Mouse (Mus musculus): ENCODE measurements at regions not wholly inside any gene's neighbourhood (a gene's known extent, or its start where the extent isn't known, plus 50 kb on each side); places are given as distances from the start of the nearest gene placed in this dataset.

GRCm38 (mm10) chr9:59232682-59233081, 58.7 kb upstream of the Adpgk start:
- peak; percentile 52 to 58 for DNase-seq (ENCODE audit: extremely low spot score in 1 of 2, low spot score in 1 of 2)

- peak in 1 of 2 experiments; percentile 15 for DNase-seq (ENCODE audit: extremely low spot score in 1 of 2, low spot score in 1 of 2)
Observed at GRCm38 (mm10) chr9:59231947-59232346, 59.4 kb upstream of the Adpgk start.

- no peak for DNase-seq (ENCODE audit: extremely low spot score in 1 of 2, low spot score in 1 of 2)
Observed at GRCm38 (mm10) chr9:59231186-59231585, 60.2 kb upstream of the Adpgk start.

- DNase-seq (ENCODE audit: extremely low spot score in 1 of 2, low spot score in 1 of 2): peak in 1 of 2 experiments; percentile 26
Observed at GRCm38 (mm10) chr9:59230161-59230560, 61.2 kb upstream of the Adpgk start.

GRCm38 (mm10) chr9:59227948-59228347, 63.4 kb upstream of the Adpgk start:
- DNase-seq (ENCODE audit: extremely low spot score in 1 of 2, low spot score in 1 of 2): no peak

GRCm38 (mm10) chr9:59226361-59226760, 65.0 kb upstream of the Adpgk start:
- DNase-seq (ENCODE audit: extremely low spot score in 1 of 2, low spot score in 1 of 2): no peak

GRCm38 (mm10) chr9:59219277-59219676, 72.1 kb upstream of the Adpgk start:
- DNase-seq (ENCODE audit: extremely low spot score in 1 of 2, low spot score in 1 of 2): no peak

- DNase-seq (ENCODE audit: extremely low spot score in 1 of 2, low spot score in 1 of 2): no peak
Observed at GRCm38 (mm10) chr9:59202654-59203514, 88.5 kb upstream of the Adpgk start.

- DNase-seq (ENCODE audit: extremely low spot score in 1 of 2, low spot score in 1 of 2): no peak
Observed at GRCm38 (mm10) chr9:59199495-59200196, 91.7 kb upstream of the Adpgk start.

GRCm38 (mm10) chr9:59198221-59198875, 93.0 kb upstream of the Adpgk start:
- DNase-seq (ENCODE audit: extremely low spot score in 1 of 2, low spot score in 1 of 2): peak; percentile 32 to 70

- DNase-seq (ENCODE audit: extremely low spot score in 1 of 2, low spot score in 1 of 2): peak; percentile 52 to 79
Observed at GRCm38 (mm10) chr9:59197506-59197905, 93.9 kb upstream of the Adpgk start.

- no peak for DNase-seq (ENCODE audit: extremely low spot score in 1 of 2, low spot score in 1 of 2)
Observed at GRCm38 (mm10) chr9:59193971-59194370, 97.4 kb upstream of the Adpgk start.

- peak in 1 of 2 experiments; percentile 48 for DNase-seq (ENCODE audit: extremely low spot score in 1 of 2, low spot score in 1 of 2)
Observed at GRCm38 (mm10) chr9:59189141-59189540, 102.2 kb upstream of the Adpgk start.

GRCm38 (mm10) chr9:59188411-59188810, 102.9 kb upstream of the Adpgk start:
- DNase-seq (ENCODE audit: extremely low spot score in 1 of 2, low spot score in 1 of 2): no peak

- no peak for DNase-seq (ENCODE audit: extremely low spot score in 1 of 2, low spot score in 1 of 2)
Observed at GRCm38 (mm10) chr9:59186326-59186725, 105.0 kb upstream of the Adpgk start.

- DNase-seq (ENCODE audit: extremely low spot score in 1 of 2, low spot score in 1 of 2): no peak
Observed at GRCm38 (mm10) chr9:59184089-59184488, 107.3 kb upstream of the Adpgk start.

- DNase-seq (ENCODE audit: extremely low spot score in 1 of 2, low spot score in 1 of 2): no peak
Observed at GRCm38 (mm10) chr9:59182906-59183305, 108.5 kb upstream of the Adpgk start.

- DNase-seq (ENCODE audit: extremely low spot score in 1 of 2, low spot score in 1 of 2): peak; percentile 46 to 82
Observed at GRCm38 (mm10) chr9:59182490-59182889, 108.9 kb upstream of the Adpgk start.

- no peak for DNase-seq (ENCODE audit: extremely low spot score in 1 of 2, low spot score in 1 of 2)
Observed at GRCm38 (mm10) chr9:59171576-59171975, 119.8 kb upstream of the Adpgk start.

- no peak for DNase-seq (ENCODE audit: extremely low spot score in 1 of 2, low spot score in 1 of 2)
Observed at GRCm38 (mm10) chr9:59163390-59163976, 127.2 kb upstream of the Neo1 start.

GRCm38 (mm10) chr9:59162954-59163353, 126.7 kb upstream of the Neo1 start:
- no peak for DNase-seq (ENCODE audit: extremely low spot score in 1 of 2, low spot score in 1 of 2)
